Mouse (Mus musculus): ENCODE measurements at regions not wholly inside any gene's neighbourhood (a gene's known extent, or its start where the extent isn't known, plus 50 kb on each side); places are given as distances from the start of the nearest gene placed in this dataset.
"Not testable (repeated sequence)": the region's sequence is repeated elsewhere in the genome, so short reads cannot be mapped to it uniquely, and the experiment has no call there.

GRCm38 (mm10) chr3:6886200-6887052 lies 266.2 kb upstream of the 1700008P02Rik start:
- DNase-seq (ENCODE audit: low read depth, low spot score) = no peak

DNA sequence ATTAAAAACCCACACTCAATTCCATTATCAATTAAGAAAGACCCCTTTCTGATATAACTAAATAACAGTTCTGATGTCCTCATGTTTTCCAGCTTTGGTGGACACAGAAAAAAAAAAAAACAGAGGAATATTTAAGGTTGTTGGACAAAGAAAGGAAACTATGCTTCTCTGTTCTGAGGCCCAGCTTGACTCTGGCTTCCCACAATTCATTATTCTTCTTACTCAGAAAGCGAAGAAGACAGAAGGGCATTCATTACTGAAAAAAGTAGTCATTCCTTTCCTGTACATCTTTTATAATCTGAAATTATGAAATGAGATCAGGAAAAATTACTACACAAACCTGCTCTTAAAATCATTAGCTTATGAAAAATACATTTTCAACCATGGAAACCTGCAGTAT lies 263.2 kb upstream of the 1700008P02Rik start:
- no peak for DNase-seq (ENCODE audit: low read depth, low spot score)

- DNase-seq (ENCODE audit: low read depth, low spot score) = no peak
Measured at GRCm38 (mm10) chr3:6876265-6876664, 256.0 kb upstream of the 1700008P02Rik start.

DNA sequence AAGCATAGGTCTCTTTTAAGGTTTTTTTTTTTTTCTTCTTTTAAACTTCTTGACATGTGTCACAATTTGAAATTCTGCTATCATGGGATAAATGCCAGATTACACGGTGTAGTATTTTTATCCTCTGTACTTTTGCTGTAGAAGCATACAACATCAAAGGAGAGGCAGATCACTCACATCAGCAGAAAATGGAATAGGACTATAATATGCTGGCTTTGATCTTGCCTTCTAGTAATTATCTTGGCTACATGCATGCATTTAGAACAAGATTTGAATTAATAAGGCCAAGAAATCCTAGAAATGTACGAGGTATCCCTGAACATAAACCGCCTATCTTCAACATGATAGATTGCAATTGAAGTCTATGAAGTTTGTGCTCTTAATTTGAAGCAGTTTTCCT lies 251.9 kb upstream of the 1700008P02Rik start:
- DNase-seq (ENCODE audit: low read depth, low spot score) = no peak

- no peak for DNase-seq (ENCODE audit: low read depth, low spot score)
Measured at GRCm38 (mm10) chr3:6871752-6872151, 251.5 kb upstream of the 1700008P02Rik start.

GRCm38 (mm10) chr3:6866148-6866483 lies 245.9 kb upstream of the 1700008P02Rik start:
- DNase-seq (ENCODE audit: low read depth, low spot score) = no peak

DNA sequence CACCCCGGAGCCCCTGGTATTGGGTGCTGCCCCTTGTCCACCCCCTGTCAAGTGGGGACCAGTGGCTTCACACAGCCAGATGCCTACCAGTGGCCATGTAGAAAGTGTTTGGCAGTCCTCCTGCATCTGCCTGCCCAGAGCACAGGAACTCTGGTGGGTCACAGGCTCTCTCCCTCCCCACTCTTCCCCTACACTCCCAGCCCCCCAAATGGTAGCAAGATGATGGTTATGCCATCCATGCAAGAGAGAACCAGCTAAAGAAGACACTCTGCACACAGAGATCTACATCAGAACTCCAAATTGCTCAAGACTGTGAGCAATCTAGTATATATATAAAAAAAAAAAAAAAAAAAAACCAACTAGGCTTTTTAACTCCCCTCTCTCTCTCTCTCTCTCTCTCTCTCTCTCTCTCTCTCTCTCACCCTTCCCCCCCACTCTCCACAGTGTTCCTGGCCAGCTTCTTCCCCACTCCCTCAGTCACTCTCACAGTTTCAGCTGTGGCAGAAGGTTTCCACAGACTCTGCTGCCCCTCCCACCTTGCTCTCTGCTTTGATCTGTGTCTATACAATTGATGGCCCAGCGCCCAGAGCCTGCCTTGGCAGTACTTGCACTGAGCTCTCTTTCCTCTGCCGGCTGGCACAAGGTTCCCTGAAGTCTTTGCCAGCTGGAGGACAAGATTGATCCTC lies 245.4 kb upstream of the 1700008P02Rik start:
- peak; percentile 52 for DNase-seq (ENCODE audit: low read depth, low spot score)

- DNase-seq (ENCODE audit: low read depth, low spot score) = no peak
Measured at GRCm38 (mm10) chr3:6859866-6860180, 239.6 kb upstream of the 1700008P02Rik start.

GRCm38 (mm10) chr3:6858982-6859865 lies 239.0 kb upstream of the 1700008P02Rik start:
- no peak for DNase-seq (ENCODE audit: low read depth, low spot score)

DNA sequence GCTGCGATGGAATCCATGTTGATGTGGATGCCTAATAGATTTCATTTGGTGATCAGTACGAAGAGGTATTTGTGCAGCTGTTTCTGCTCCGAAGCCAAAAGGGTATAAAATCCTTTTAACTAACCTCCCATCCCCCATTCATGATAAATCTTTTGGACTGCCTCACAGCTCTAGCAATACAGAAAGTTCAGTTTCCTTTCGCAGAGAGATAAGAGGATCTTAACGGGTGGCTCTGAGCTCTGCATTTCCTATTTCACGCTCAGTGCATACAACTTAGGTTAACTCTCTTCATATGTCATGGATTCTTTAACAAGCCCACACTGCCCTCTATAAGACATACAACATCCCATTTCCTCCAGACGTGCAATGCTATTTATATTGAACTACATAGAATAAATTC lies 199.1 kb upstream of the 1700008P02Rik start:
- DNase-seq (ENCODE audit: low read depth, low spot score) = no peak

DNA sequence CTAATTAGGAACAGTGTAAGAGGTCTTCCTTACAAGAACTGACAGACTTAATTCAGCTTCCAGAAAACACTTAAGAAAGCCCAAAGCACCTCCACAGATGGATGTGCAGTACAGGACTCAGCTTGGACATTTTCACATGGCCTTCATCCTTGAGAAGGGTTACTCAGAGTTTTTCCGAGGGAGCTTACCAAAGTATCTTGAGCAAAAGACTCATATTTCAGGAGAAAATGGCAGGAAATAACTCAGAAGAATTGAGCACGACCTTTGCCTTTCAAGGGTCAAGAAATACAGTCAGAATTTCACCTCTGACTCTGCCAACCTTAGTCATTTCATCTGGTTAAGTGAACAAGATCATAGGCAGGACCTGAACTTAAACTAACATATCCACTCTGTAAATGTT lies 192.1 kb upstream of the 1700008P02Rik start:
- no peak for DNase-seq (ENCODE audit: low read depth, low spot score)

GRCm38 (mm10) chr3:6809381-6809950 lies 189.2 kb upstream of the 1700008P02Rik start:
- DNase-seq (ENCODE audit: low read depth, low spot score) = peak; percentile 18

GRCm38 (mm10) chr3:6800092-6800716 lies 180.0 kb upstream of the 1700008P02Rik start:
- DNase-seq (ENCODE audit: low read depth, low spot score) = not testable (repeated sequence)

DNA sequence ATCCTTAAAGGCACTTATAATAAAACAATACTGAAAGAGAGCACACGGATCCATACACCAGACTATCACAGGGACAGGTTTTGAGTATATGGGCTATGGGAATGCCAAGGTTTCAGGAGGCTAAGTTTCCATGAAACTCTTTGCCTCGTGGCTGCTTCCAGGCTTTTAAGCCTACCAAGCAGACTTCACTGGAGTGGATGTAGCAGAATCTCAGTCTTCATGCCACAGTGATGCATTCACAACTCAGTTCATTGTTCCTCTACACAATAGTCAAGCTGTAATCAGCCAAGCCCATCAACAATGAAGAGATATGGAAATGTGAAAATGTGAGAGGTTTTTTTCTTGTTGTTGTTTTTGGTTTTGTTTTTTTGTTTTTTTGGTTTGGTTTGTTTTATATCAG lies 148.3 kb upstream of the 1700008P02Rik start:
- no peak for DNase-seq (ENCODE audit: low read depth, low spot score)

GRCm38 (mm10) chr3:6768085-6768484 lies 147.8 kb upstream of the 1700008P02Rik start:
- not testable (repeated sequence) for DNase-seq (ENCODE audit: low read depth, low spot score)

DNA sequence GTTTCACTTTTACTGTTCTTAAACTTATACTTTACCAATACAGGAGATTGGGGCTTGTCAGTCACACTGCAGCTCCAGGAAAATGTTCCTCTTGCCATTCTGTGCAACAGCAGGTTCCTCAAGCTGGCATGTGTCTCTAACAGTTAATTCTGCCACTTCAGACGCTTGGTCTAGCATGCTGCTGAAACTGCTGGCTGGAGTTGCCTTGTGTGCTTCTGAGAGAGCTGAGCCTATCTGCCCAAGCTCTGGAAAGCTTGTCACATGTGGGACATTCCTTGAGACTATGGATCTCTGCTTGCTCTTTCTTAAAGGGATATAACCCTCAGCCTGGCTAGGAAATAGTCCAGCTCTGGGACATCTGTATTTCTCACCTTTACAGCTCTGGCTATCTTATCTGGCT lies 138.9 kb upstream of the 1700008P02Rik start:
- DNase-seq (ENCODE audit: low read depth, low spot score) = no peak

DNA sequence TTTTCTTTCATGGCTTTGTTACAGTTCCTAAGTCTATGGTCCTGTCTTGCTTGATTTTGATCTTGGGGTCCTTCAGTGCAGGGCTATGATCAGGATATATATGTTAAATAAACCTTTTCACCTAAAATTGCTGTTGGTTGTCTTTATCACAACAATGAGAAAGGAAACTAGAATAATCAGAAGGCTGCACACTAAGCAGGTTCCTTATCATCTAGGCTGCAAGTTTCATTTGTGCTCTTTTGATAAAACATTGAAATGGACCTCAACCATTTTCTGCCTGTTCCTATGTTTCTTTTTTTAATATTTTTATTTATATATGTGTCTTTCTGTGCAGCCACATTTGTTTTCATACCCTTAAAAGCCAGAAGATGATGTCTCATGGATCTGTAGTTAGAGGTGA lies 137.3 kb upstream of the 1700008P02Rik start:
- DNase-seq (ENCODE audit: low read depth, low spot score) = no peak

DNA sequence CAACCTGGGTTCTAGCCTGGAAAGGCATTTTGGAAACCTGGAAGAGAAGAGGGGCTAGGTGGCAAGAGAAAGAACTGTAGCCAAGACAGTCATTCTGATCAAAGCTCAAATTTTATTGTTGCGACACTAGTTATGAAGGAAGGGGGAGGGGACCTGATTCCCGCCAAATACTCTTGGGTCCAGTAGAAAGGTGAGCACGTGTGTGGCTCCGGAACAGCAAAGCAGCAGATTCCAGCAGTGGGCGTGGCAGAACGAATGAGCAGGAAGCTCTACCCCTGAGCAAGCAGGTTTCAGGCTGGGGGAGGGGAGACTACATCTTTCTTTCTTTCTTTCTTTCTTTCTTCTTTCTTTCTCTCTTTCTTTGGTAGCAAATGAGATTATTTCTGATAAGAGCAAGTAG lies 130.5 kb upstream of the 1700008P02Rik start:
- not testable (repeated sequence) for DNase-seq (ENCODE audit: low read depth, low spot score)

DNA sequence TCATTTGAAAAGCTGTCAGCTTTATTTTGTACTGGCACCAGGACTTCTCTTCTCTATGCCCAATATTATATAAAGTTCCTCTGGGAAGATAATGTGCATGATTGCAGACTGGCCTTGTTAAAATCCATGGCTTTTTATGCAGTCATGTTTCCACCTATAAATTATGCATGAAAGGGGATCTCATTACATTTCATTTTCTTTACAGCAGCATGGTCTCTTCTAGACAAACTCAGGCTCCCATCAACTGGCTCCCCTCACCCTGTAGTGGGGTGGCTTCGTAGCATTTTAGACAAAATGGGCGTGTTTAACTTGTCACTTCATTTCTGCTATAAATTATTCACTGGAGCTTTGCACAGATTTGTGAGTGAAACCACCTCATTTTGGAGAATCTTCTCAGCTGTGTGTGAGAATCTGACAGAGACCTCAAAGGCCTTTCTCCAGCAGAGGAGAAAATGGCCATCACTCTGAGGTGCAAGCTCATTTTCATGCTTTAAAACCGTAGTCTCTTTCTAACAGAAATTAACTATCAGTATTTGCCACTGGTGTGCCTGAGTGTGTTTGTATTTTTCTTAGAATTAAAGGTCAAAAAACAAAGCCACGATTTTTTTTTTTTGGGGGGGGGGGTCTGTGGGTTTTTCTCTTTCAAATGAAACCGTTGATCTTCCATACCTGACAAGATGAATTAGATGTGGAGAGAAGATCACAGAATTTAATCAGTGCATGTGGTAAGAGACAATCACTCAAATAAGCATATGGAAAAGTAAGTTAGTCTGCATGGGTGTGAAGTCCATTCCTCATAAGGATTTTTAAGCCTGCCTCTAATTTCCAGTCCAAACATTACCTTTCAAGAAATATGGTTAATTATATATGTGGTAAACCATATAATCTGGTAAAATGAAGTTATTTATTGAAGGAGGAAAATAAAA lies 111.4 kb upstream of the 1700008P02Rik start:
- DNase-seq (ENCODE audit: low read depth, low spot score) = no peak

- DNase-seq (ENCODE audit: low read depth, low spot score) = no peak
Measured at GRCm38 (mm10) chr3:6730066-6730465, 109.8 kb upstream of the 1700008P02Rik start.

Data from brain, embryonic 18.5 days (tissue).